15 mouse cellular contexts compared by ENCODE assay signal in genomic region chr4:149728810-149729209, GRCm38 (mm10). TPM values are rescaled to one million over a fixed set of nuclear protein-coding genes. Genes with fewer than 3 reads are reported as not detected.
DNase-seq lines count a peak whose midpoint lies in the region; ATAC-seq and TF ChIP-seq lines count a peak whose summit lies in the region.
"Had no signal": no experiment of that assay in that cellular context is flagged by ENCODE, and none has a peak within 500 bp of the region (broad histone marks: within the 10 kb centered on the region; RNA-seq: fewer than 3 reads in every experiment).

No protein-coding gene starts in this region.

- no peak overlapping the region for H3K27ac ChIP-seq in heart, embryonic 12.5 days (ENCODE audit: poor library complexity, severe bottlenecking)
- H3K27ac ChIP-seq in thymus, adult 2 months (ENCODE audit: control insufficient read depth, insufficient read depth, low read length): no peak overlapping the region
- H3K27ac ChIP-seq: embryonic facial prominence, embryonic 13.5 days; heart, embryonic 13.5 days; left cerebral cortex, adult 2 months; lung, embryonic 15.5 days; midbrain, embryonic 13.5 days had no signal

- no peak for ATAC-seq in heart, embryonic 12.5 days (ENCODE audit: insufficient number of reproducible peaks, low FRiP score)
- no peak for ATAC-seq in megakaryocyte, adult 5-6 weeks (ENCODE audit: poor library complexity, severe bottlenecking)
- ATAC-seq: hindbrain, embryonic 16.5 days; midbrain, embryonic 13.5 days had no signal

- TF ChIP-seq CTCF in thymus, adult 2 months (IDR thresholded peaks at IDR 0.05; ENCODE audit: borderline replicate concordance, control insufficient read depth, extremely low read depth, insufficient read depth, low read length, poor library complexity): no peak

- H3K4me2 ChIP-seq in heart, embryonic 12.5 days: no peak overlapping the region
- H3K4me2 ChIP-seq: embryonic facial prominence, embryonic 13.5 days; heart, embryonic 13.5 days; lung, embryonic 15.5 days; midbrain, embryonic 13.5 days had no signal

- no peak overlapping the region for H3K4me3 ChIP-seq in heart, embryonic 12.5 days
- peak overlapping the region; percentile 76 for H3K4me3 ChIP-seq in megakaryocyte, embryonic 14.5 days (replicated peaks)
- no peak overlapping the region for H3K4me3 ChIP-seq in thymus, adult 2 months (ENCODE audit: control insufficient read depth, insufficient read depth, low read length)
- H3K4me3 ChIP-seq: embryonic facial prominence, embryonic 13.5 days; heart, embryonic 13.5 days; left cerebral cortex, adult 2 months; lung, embryonic 15.5 days; midbrain, embryonic 13.5 days had no signal

- no peak overlapping the region for H3K9ac ChIP-seq in heart, embryonic 12.5 days
- H3K9ac ChIP-seq: embryonic facial prominence, embryonic 13.5 days; heart, embryonic 13.5 days; lung, embryonic 15.5 days; midbrain, embryonic 13.5 days had no signal

- no peaks in the 10 kb centered on the region for H3K9me3 ChIP-seq in heart, embryonic 12.5 days (replicated peaks)
- H3K9me3 ChIP-seq in megakaryocyte, embryonic 14.5 days: no peaks in the 10 kb centered on the region
- H3K9me3 ChIP-seq: embryonic facial prominence, embryonic 13.5 days; heart, embryonic 13.5 days; lung, embryonic 15.5 days; midbrain, embryonic 13.5 days had no signal

- no peak for TF ChIP-seq POLR2A in thymus, adult 2 months (IDR thresholded peaks at IDR 0.05; ENCODE audit: control insufficient read depth, extremely low read depth, insufficient read depth, low read length, poor library complexity)

- H3K36me3 ChIP-seq in heart, embryonic 12.5 days: peaks cover 67% of the 10 kb centered on the region
- peaks cover 81% of the 10 kb centered on the region for H3K36me3 ChIP-seq in megakaryocyte, embryonic 14.5 days (replicated peaks; ENCODE audit: low read length)
- peaks cover 12% of the 10 kb centered on the region for H3K36me3 ChIP-seq in thymus, adult 2 months (ENCODE audit: control insufficient read depth, insufficient read depth, low read length)

- no peaks in the 10 kb centered on the region for H3K27me3 ChIP-seq in heart, embryonic 12.5 days (replicated peaks)
- H3K27me3 ChIP-seq in megakaryocyte, embryonic 14.5 days (replicated peaks): no peaks in the 10 kb centered on the region
- no peaks in the 10 kb centered on the region for H3K27me3 ChIP-seq in thymus, adult 2 months (ENCODE audit: control insufficient read depth, insufficient read depth, low read length)
- H3K27me3 ChIP-seq: embryonic facial prominence, embryonic 13.5 days; heart, embryonic 13.5 days; lung, embryonic 15.5 days; midbrain, embryonic 13.5 days had no signal

- 76% methylated on average over 8 of the region's 8 CpGs for WGBS in heart, embryonic 12.5 days
- WGBS in thymus, adult 2 months: 87% methylated on average over 8 of the region's 8 CpGs

- peak; percentile 98 for DNase-seq in heart, adult 11 months
- DNase-seq in kidney, postnatal 36 days: peak; percentile 63 to 67
- no peak for DNase-seq in layer of hippocampus, postnatal 36 days
- DNase-seq in thymus, adult 2 months: no peak
- DNase-seq in embryo, embryonic 10 days (ENCODE audit: low spot score): no peak
- DNase-seq: liver had no signal

- peaks cover 42% of the 10 kb centered on the region for H3K4me1 ChIP-seq in heart, embryonic 12.5 days (replicated peaks)
- H3K4me1 ChIP-seq in megakaryocyte, embryonic 14.5 days: peaks cover 94% of the 10 kb centered on the region
- peaks cover 12% of the 10 kb centered on the region for H3K4me1 ChIP-seq in thymus, adult 2 months (replicated peaks; ENCODE audit: control insufficient read depth, insufficient read depth, low read length)

RNA-seq across cellular contexts. Expression of gene Tmem201, which starts 9.0 kb away (rescaled TPM):
- polyA plus RNA-seq in heart, embryonic 12.5 days (2016; fragmentation: Nextera tagmentation; extraction: Ambion mirVana): 51.1 and 52.8 TPM in 2 replicates
- 21.7 and 25.3 TPM in 2 replicates for polyA plus RNA-seq in megakaryocyte, embryonic 14.5 days (2012; ENCODE audit: insufficient read depth, low replicate concordance)
- 1.2 and 2.9 TPM in 2 replicates for total RNA-seq in megakaryocyte, adult 5-6 weeks (2015)
- 1.5 and 1.9 TPM in 2 replicates for total RNA-seq in megakaryocyte, adult 5-6 weeks (2017)
- 10 to 100 TPM; 64.9 to 67.5 TPM for total RNA-seq in layer of hippocampus, postnatal 36 days (2021)
- polyA plus RNA-seq in thymus, adult 2 months (2012; rRNA removed): 71.7 and 79.0 TPM in 2 replicates

RNA-seq across cellular contexts. Expression of gene Pik3cd, which starts 26.4 kb away (rescaled TPM):
- polyA plus RNA-seq in heart, embryonic 12.5 days (2016; fragmentation: Nextera tagmentation; extraction: Ambion mirVana): 3.5 and 3.7 TPM in 2 replicates
- 40.4 and 46.2 TPM in 2 replicates for polyA plus RNA-seq in megakaryocyte, embryonic 14.5 days (2012; ENCODE audit: insufficient read depth, low replicate concordance)
- 76.6 and 78.3 TPM in 2 replicates for total RNA-seq in megakaryocyte, adult 5-6 weeks (2015)
- 129 and 130 TPM in 2 replicates for total RNA-seq in megakaryocyte, adult 5-6 weeks (2017)
- 10 to 100 TPM; 20.8 to 25.0 TPM for total RNA-seq in layer of hippocampus, postnatal 36 days (2021)
- polyA plus RNA-seq in thymus, adult 2 months (2012; rRNA removed): 106 and 120 TPM in 2 replicates

RNA-seq across cellular contexts. Expression of gene Slc25a33, which starts 45.3 kb away (rescaled TPM):
- 7.3 and 7.5 TPM in 2 replicates for polyA plus RNA-seq in heart, embryonic 12.5 days (2016; fragmentation: Nextera tagmentation; extraction: Ambion mirVana)
- polyA plus RNA-seq in megakaryocyte, embryonic 14.5 days (2012; ENCODE audit: insufficient read depth, low replicate concordance): 3.9 and 8.0 TPM in 2 replicates
- total RNA-seq in megakaryocyte, adult 5-6 weeks (2015): 1.7 and 2.3 TPM in 2 replicates
- total RNA-seq in megakaryocyte, adult 5-6 weeks (2017): 1.1 and 1.7 TPM in 2 replicates
- 10 to 100 TPM; 33.0 to 36.4 TPM for total RNA-seq in layer of hippocampus, postnatal 36 days (2021)
- 7.2 and 7.3 TPM in 2 replicates for polyA plus RNA-seq in thymus, adult 2 months (2012; rRNA removed)

Comparison
In these comparisons a context has a peak if more than half of its experiments do, and no peak if none do; other contexts are left out.
1. DNase-seq: peak in heart, adult 11 months (single experiment) and kidney, postnatal 36 days (2 of 2); none in layer of hippocampus, postnatal 36 days (0 of 2), thymus, adult 2 months (single experiment) and embryo, embryonic 10 days (single experiment).